Mouse (Mus musculus): ENCODE data around the gene Mlst8. TPM values are rescaled to one million over a fixed set of nuclear protein-coding genes. Genes with fewer than 3 reads are reported as not detected.
"Not testable (repeated sequence)": the region's sequence is repeated elsewhere in the genome, so short reads cannot be mapped to it uniquely, and the experiment has no call there.

The Mlst8 gene
- total RNA-seq, 4 experiments from 2014 or later, result 8.2 to 11.3 (median 9.6) TPM

GRCm38 (mm10) chr17:24469910-24470602 lies 8.8 kb downstream of the Mlst8 start, which contains the start of the genes E4f1 and Pgp:
TSS of gene E4f1 (minus strand) at chr17:24470313.
TSS of gene Pgp (plus strand) at chr17:24470392.
- DNase-seq (ENCODE audit: low spot score in 2 of 2), result peak; percentile 97 to 99

- DNase-seq (ENCODE audit: low spot score in 2 of 2), result no peak
Observed at GRCm38 (mm10) chr17:24469336-24469909, 9.5 kb downstream of the Mlst8 start.

- no peak for DNase-seq (ENCODE audit: low spot score in 2 of 2)
Observed at GRCm38 (mm10) chr17:24468636-24469246, 10.1 kb downstream of the Mlst8 start.

GRCm38 (mm10) chr17:24463374-24464133 lies 15.3 kb downstream of the Mlst8 start:
- DNase-seq (ENCODE audit: low spot score in 2 of 2), result no peak

GRCm38 (mm10) chr17:24462932-24463331 lies 15.9 kb downstream of the Mlst8 start:
- DNase-seq (ENCODE audit: low spot score in 2 of 2), result no peak

GRCm38 (mm10) chr17:24461580-24461979 lies 17.3 kb downstream of the Mlst8 start:
- no peak for DNase-seq (ENCODE audit: low spot score in 2 of 2)

- DNase-seq (ENCODE audit: low spot score in 2 of 2), result not testable (repeated sequence)
Observed at GRCm38 (mm10) chr17:24455523-24456206, 23.2 kb downstream of the Mlst8 start.

GRCm38 (mm10) chr17:24454756-24455522 lies 23.9 kb downstream of the Mlst8 start:
- peak; percentile 97 to 99 for DNase-seq (ENCODE audit: low spot score in 2 of 2)

GRCm38 (mm10) chr17:24454218-24454755 lies 24.6 kb downstream of the Mlst8 start:
- DNase-seq (ENCODE audit: low spot score in 2 of 2), result no peak

- no peak for DNase-seq (ENCODE audit: low spot score in 2 of 2)
Observed at GRCm38 (mm10) chr17:24453372-24453771, 25.5 kb downstream of the Mlst8 start.

GRCm38 (mm10) chr17:24451220-24451619 lies 27.7 kb downstream of the Mlst8 start:
- DNase-seq (ENCODE audit: low spot score in 2 of 2), result no peak

GRCm38 (mm10) chr17:24449507-24449906 lies 29.4 kb downstream of the Mlst8 start:
- DNase-seq (ENCODE audit: low spot score in 2 of 2), result no peak

- DNase-seq (ENCODE audit: low spot score in 2 of 2), result no peak
Observed at GRCm38 (mm10) chr17:24446590-24446989, 32.3 kb downstream of the Mlst8 start.

GRCm38 (mm10) chr17:24443409-24443808 lies 35.5 kb downstream of the Mlst8 start:
- no peak for DNase-seq (ENCODE audit: low spot score in 2 of 2)

- DNase-seq (ENCODE audit: low spot score in 2 of 2), result no peak
Observed at GRCm38 (mm10) chr17:24442632-24443155, 36.2 kb downstream of the Mlst8 start, which contains the start of gene Dnase1l2. TSS of gene Dnase1l2 (minus strand) at chr17:24443105.

- no peak for DNase-seq (ENCODE audit: low spot score in 2 of 2)
Observed at GRCm38 (mm10) chr17:24442107-24442506, 36.8 kb downstream of the Mlst8 start.

GRCm38 (mm10) chr17:24441148-24441547 lies 37.7 kb downstream of the Mlst8 start:
- DNase-seq (ENCODE audit: low spot score in 2 of 2), result no peak

- DNase-seq (ENCODE audit: low spot score in 2 of 2), result no peak
Observed at GRCm38 (mm10) chr17:24440377-24440776, 38.5 kb downstream of the Mlst8 start.

- DNase-seq (ENCODE audit: low spot score in 2 of 2), result no peak
Observed at GRCm38 (mm10) chr17:24437016-24437415, 41.9 kb downstream of the Mlst8 start.

Data from gastrocnemius, adult 8-10 months (tissue).